Mouse (Mus musculus) midbrain, embryonic 10.5 days (tissue): ENCODE data around the gene Chd9. TPM values are rescaled to one million over a fixed set of nuclear protein-coding genes. Genes with fewer than 3 reads are reported as not detected.
A peak's percentile ranks its signal among the peaks of the same experiment; 100 is the strongest.
"Not testable (repeated sequence)": the region's sequence is repeated elsewhere in the genome, so short reads cannot be mapped to it uniquely, and the experiment has no call there.

Experiments
- DNase-seq: peaks from one replicate; pipeline ENCODE4 v3.0.0-alpha.2; 2017; ENCODE audit warnings: low spot score
- H3K27ac ChIP-seq: fragments of 300-500 bp; sonication (generic); replicated peaks from 2 replicates; pipeline ENCODE4 v1.5.1; 2016; ENCODE audit warnings: mild to moderate bottlenecking
- H3K27me3 ChIP-seq: fragments of 300-500 bp; sonication (generic); 2 replicates; pipeline ENCODE4 v1.6.1; 2016; ENCODE audit warnings: low read depth, mild to moderate bottlenecking; ENCODE audit not compliant: poor library complexity, severe bottlenecking
- H3K36me3 ChIP-seq: fragments of 300-500 bp; sonication (generic); 2 replicates; pipeline ENCODE4 v1.6.1; 2016; ENCODE audit warnings: mild to moderate bottlenecking, moderate library complexity
- H3K4me1 ChIP-seq: fragments of 300-500 bp; sonication (generic); 2 replicates; pipeline ENCODE4 v1.6.1; 2016
- H3K4me3 ChIP-seq: fragments of 300-500 bp; sonication (generic); 2 replicates; pipeline ENCODE4 v1.5.1; 2016; ENCODE audit warnings: mild to moderate bottlenecking, moderate library complexity
- H3K9me3 ChIP-seq: fragments of 300-500 bp; sonication (generic); replicated peaks from 2 replicates; pipeline ENCODE4 v1.6.1; 2016; ENCODE audit warnings: mild to moderate bottlenecking
- WGBS: fragments of 180-500 bp; shearing (Covaris S2); methylation state at CpG from one replicate; pipeline ENCODE4 v1.1.7; 2016; 5-methylcytosine and 5-hydroxymethylcytosine counted together
- polyA plus RNA-seq: library from polyadenylated mRNA; unstranded; fragments of >200 nt; fragmentation: Nextera tagmentation; extraction: Ambion mirVana; gene quantifications from 2 replicates; pipeline ENCODE4 v1.2.1, GENCODE M21; 2016

Chd9 gene
- polyA plus RNA-seq, 1 experiment from 2014 or later: 29.0 TPM

GRCm38 (mm10) chr8:90906922-90907321, 78.8 kb downstream of the Chd9 start:
- WGBS: 93% methylated on average over 4 of the region's 4 CpGs

GRCm38 (mm10) chr8:90907516-90907847, 79.3 kb downstream of the Chd9 start:
- DNase-seq: no peak
- H3K36me3 ChIP-seq: no peaks in the 10 kb centered on the region
- H3K4me3 ChIP-seq: peak overlapping the region; percentile 97
- H3K9me3 ChIP-seq: no peaks in the 10 kb centered on the region
- peak overlapping the region; percentile 97 for H3K27ac ChIP-seq
- peaks cover 32% of the 10 kb centered on the region for H3K27me3 ChIP-seq
- H3K4me1 ChIP-seq: peaks cover 39% of the 10 kb centered on the region
- 27% methylated on average over 10 of the region's 10 CpGs for WGBS

More at GRCm38 (mm10) chr8:90906922-90907321, 78.8 kb downstream of the Chd9 start:
- H3K36me3 ChIP-seq: no peaks in the 10 kb centered on the region
- H3K27me3 ChIP-seq: peaks cover 32% of the 10 kb centered on the region
- peaks cover 39% of the 10 kb centered on the region for H3K4me1 ChIP-seq
- no peaks in the 10 kb centered on the region for H3K9me3 ChIP-seq
- DNase-seq: no peak
- H3K27ac ChIP-seq: no peak overlapping the region
- no peak overlapping the region for H3K4me3 ChIP-seq

GRCm38 (mm10) chr8:90907848-90908551, 79.8 kb downstream of the Chd9 start:
- no peaks in the 10 kb centered on the region for H3K9me3 ChIP-seq
- WGBS: under 1% methylated on average over 87 of the region's 89 CpGs
- peaks cover 39% of the 10 kb centered on the region for H3K4me1 ChIP-seq
- peaks cover 32% of the 10 kb centered on the region for H3K27me3 ChIP-seq
- peak overlapping the region; percentile 97 for H3K27ac ChIP-seq
- no peaks in the 10 kb centered on the region for H3K36me3 ChIP-seq
- DNase-seq: peak; percentile 96
- H3K4me3 ChIP-seq: peak overlapping the region; percentile 97

- under 1% methylated on average over 75 of the region's 89 CpGs for WGBS
- no peaks in the 10 kb centered on the region for H3K9me3 ChIP-seq
- no peaks in the 10 kb centered on the region for H3K36me3 ChIP-seq
- peaks cover 38% of the 10 kb centered on the region for H3K4me1 ChIP-seq
- peak overlapping the region; percentile 97 for H3K27ac ChIP-seq
- peaks cover 32% of the 10 kb centered on the region for H3K27me3 ChIP-seq
- peak overlapping the region; percentile 97 for H3K4me3 ChIP-seq
- peak; percentile 70 for DNase-seq
Measured at GRCm38 (mm10) chr8:90908580-90909471, 80.7 kb downstream of the Chd9 start.

- WGBS: 81% methylated on average over 3 of the region's 3 CpGs
- H3K36me3 ChIP-seq: 0 out of 2 replicates have a peak, but pooled peaks cover 2% of the 10 kb centered on the region
- H3K27ac ChIP-seq: no peak overlapping the region
- no peak for DNase-seq
- H3K9me3 ChIP-seq: no peaks in the 10 kb centered on the region
- no peaks in the 10 kb centered on the region for H3K4me1 ChIP-seq
- H3K4me3 ChIP-seq: no peak overlapping the region
- no peaks in the 10 kb centered on the region for H3K27me3 ChIP-seq
Measured at GRCm38 (mm10) chr8:90923158-90923905, 95.2 kb downstream of the Chd9 start.

- Histone ChIP-seq H3K27ac (no peak overlapping the region), H3K9me3 (no peaks in the 10 kb centered on the region), H3K27me3 (no peaks in the 10 kb centered on the region), H3K36me3 (peaks cover 10% of the 10 kb centered on the region), H3K4me3 (no peak overlapping the region), H3K4me1 (peaks cover 13% of the 10 kb centered on the region)
- 84% methylated on average over 1 of the region's 1 CpGs for WGBS
- DNase-seq: no peak
Measured at GRCm38 (mm10) chr8:90928412-90928811, 100.3 kb downstream of the Chd9 start.

- Histone ChIP-seq H3K36me3 (peaks cover 10% of the 10 kb centered on the region), H3K4me1 (peaks cover 13% of the 10 kb centered on the region)
- H3K27me3 ChIP-seq, H3K27ac ChIP-seq, H3K4me3 ChIP-seq, H3K9me3 ChIP-seq, DNase-seq: not testable (repeated sequence)
Measured at GRCm38 (mm10) chr8:90930125-90930524, 102.0 kb downstream of the Chd9 start.

- Histone ChIP-seq H3K36me3 (peaks cover 19% of the 10 kb centered on the region), H3K4me1 (peaks cover 13% of the 10 kb centered on the region), H3K27me3 (no peaks in the 10 kb centered on the region), H3K27ac (no peak overlapping the region), H3K9me3 (no peaks in the 10 kb centered on the region), H3K4me3 (no peak overlapping the region)
- no peak for DNase-seq
- 79% methylated on average over 11 of the region's 11 CpGs for whole genome bisulfite sequencing
Measured at GRCm38 (mm10) chr8:90932934-90933333, 104.8 kb downstream of the Chd9 start.

GRCm38 (mm10) chr8:90934786-90935185, 106.6 kb downstream of the Chd9 start:
- Histone ChIP-seq H3K9me3 (no peaks in the 10 kb centered on the region), H3K4me3 (no peak overlapping the region), H3K36me3 (peaks cover 19% of the 10 kb centered on the region), H3K27ac (no peak overlapping the region), H3K27me3 (no peaks in the 10 kb centered on the region), H3K4me1 (peaks cover 14% of the 10 kb centered on the region)
- no peak for DNase-seq
- 95% methylated on average over 1 of the region's 1 CpGs for WGBS

- no peak overlapping the region for H3K27ac ChIP-seq
- H3K4me3 ChIP-seq: no peak overlapping the region
- peaks cover 19% of the 10 kb centered on the region for H3K36me3 ChIP-seq
- WGBS: 70% methylated on average over 1 of the region's 1 CpGs
- no peaks in the 10 kb centered on the region for H3K27me3 ChIP-seq
- no peaks in the 10 kb centered on the region for H3K9me3 ChIP-seq
- no peak for DNase-seq
- H3K4me1 ChIP-seq: peaks cover 14% of the 10 kb centered on the region
Measured at GRCm38 (mm10) chr8:90936840-90937239, 108.7 kb downstream of the Chd9 start.

GRCm38 (mm10) chr8:90938352-90938930, 110.3 kb downstream of the Chd9 start:
- 70% methylated on average over 4 of the region's 4 CpGs for WGBS
- peaks cover 9% of the 10 kb centered on the region; the same call in 1 of the 2 replicates for H3K36me3 ChIP-seq
- DNase-seq: no peak
- H3K4me1 ChIP-seq: peaks cover 6% of the 10 kb centered on the region
- H3K9me3 ChIP-seq: no peaks in the 10 kb centered on the region
- H3K4me3 ChIP-seq: no peak overlapping the region
- no peak overlapping the region; the same call in 1 of the 2 replicates for H3K27ac ChIP-seq
- no peaks in the 10 kb centered on the region for H3K27me3 ChIP-seq

GRCm38 (mm10) chr8:90939867-90940266, 111.7 kb downstream of the Chd9 start:
- no peak for DNase-seq
- Histone ChIP-seq H3K4me1 (peaks cover 6% of the 10 kb centered on the region), H3K9me3 (no peaks in the 10 kb centered on the region), H3K27me3 (no peaks in the 10 kb centered on the region), H3K4me3 (no peak overlapping the region), H3K36me3 (peaks cover 9% of the 10 kb centered on the region; the same call in 1 of the 2 replicates), H3K27ac (no peak overlapping the region)
- 92% methylated on average over 1 of the region's 1 CpGs for WGBS
